Mouse (Mus musculus) hindbrain, embryonic 12.5 days (tissue): ENCODE results near the gene Gm9195. TPM values are rescaled to one million over a fixed set of nuclear protein-coding genes. Genes with fewer than 3 reads are reported as not detected.

Source experiments
- ATAC-seq: fragments of 200-750 bp; cut with Nextera tagmentation; 2 replicates; pipeline ENCODE4 v1.8.0; 2017; ENCODE audit warnings: moderate TSS enrichment; ENCODE audit not compliant: low FRiP score
- H3K27ac ChIP-seq: fragments of 300-500 bp; sonication (generic); 2 replicates; pipeline ENCODE4 v1.5.1; 2016; ENCODE audit warnings: mild to moderate bottlenecking
- H3K27me3 ChIP-seq: fragments of 300-500 bp; sonication (generic); 2 replicates; pipeline ENCODE4 v1.6.1; 2016; ENCODE audit warnings: mild to moderate bottlenecking
- H3K36me3 ChIP-seq: fragments of 300-500 bp; sonication (generic); 2 replicates; pipeline ENCODE4 v1.6.1; 2016; ENCODE audit warnings: mild to moderate bottlenecking
- H3K4me1 ChIP-seq: fragments of 300-500 bp; sonication (generic); 2 replicates; pipeline ENCODE4 v1.6.1; 2016
- H3K4me2 ChIP-seq: fragments of 300-500 bp; sonication (generic); replicated peaks from 2 replicates; pipeline ENCODE4 v1.6.1; 2016; ENCODE audit warnings: mild to moderate bottlenecking
- H3K4me3 ChIP-seq: fragments of 300-500 bp; sonication (generic); 2 replicates; pipeline ENCODE4 v1.5.1; 2016; ENCODE audit warnings: mild to moderate bottlenecking
- H3K9ac ChIP-seq: fragments of 300-500 bp; sonication (generic); 2 replicates; pipeline ENCODE4 v1.6.1; 2016; ENCODE audit warnings: mild to moderate bottlenecking, moderate library complexity
- H3K9me3 ChIP-seq: fragments of 300-500 bp; sonication (generic); replicated peaks from 2 replicates; pipeline ENCODE4 v1.6.1; 2016; ENCODE audit warnings: mild to moderate bottlenecking
- WGBS: fragments of 180-500 bp; shearing (Covaris S2); methylation state at CpG from one replicate; pipeline ENCODE4 v1.1.7; 2016; 5-methylcytosine and 5-hydroxymethylcytosine counted together
- polyA plus RNA-seq: library from polyadenylated mRNA; unstranded; fragments of >200 nt; fragmentation: Nextera tagmentation; extraction: Ambion mirVana; gene quantifications from 2 replicates; pipeline ENCODE4 v1.2.1, GENCODE M21; 2016

Gene Gm9195
- polyA plus RNA-seq, 1 experiment from 2014 or later = not detected

DNA sequence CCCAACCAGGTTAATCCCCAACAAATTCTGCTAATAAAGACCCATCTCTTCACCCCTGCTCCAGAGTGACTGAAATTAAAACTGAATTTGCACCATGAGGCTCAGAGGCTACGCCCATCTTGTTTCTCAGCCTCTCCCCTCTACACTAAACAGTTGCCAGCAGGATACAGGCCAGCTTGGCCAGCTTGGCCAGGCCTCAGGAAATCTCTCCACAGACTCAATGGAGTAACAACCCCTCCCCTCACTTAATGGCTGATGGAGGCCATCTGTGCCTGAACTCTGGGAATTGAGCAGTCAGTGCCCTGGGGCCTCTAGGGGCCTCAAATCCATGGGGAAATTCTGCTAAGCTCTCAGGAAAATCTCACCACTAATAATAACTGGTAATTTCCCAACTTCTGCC, 101.9 kb downstream of the Gm9195 start:
- Histone ChIP-seq H3K4me1 (0 out of 2 replicates have a peak, but pooled peaks cover 2% of the 10 kb centered on the region), H3K27ac (no peak overlapping the region), H3K27me3 (no peaks in the 10 kb centered on the region), H3K4me3 (no peak overlapping the region), H3K36me3 (no peaks in the 10 kb centered on the region), H3K4me2 (no peak overlapping the region), H3K9me3 (no peaks in the 10 kb centered on the region), H3K9ac (no peak overlapping the region)
- WGBS = 67% methylated on average over 1 of the region's 1 CpGs
- no peak for ATAC-seq

DNA sequence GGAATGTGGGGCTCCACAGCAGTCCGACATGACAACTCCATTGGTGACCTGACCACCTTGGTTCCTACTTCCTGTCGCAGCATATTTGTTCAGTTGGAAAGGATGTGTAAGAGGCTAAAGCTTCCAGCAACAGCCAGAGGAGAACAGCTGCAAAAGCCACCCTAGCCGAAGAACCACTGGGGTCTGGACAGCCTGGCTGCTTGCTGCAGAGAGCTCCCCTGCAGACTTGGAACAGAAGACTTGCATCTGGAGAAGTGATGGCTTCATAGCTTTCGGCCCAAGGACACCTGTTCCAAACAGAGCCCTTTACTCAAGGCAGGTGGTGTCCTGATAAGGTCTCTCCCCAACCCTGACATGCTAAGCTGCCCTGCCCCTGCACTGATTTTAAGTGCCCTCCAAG, 102.3 kb downstream of the Gm9195 start:
- Histone ChIP-seq H3K36me3 (no peaks in the 10 kb centered on the region), H3K4me3 (no peak overlapping the region), H3K27ac (no peak overlapping the region), H3K4me1 (0 out of 2 replicates have a peak, but pooled peaks cover 2% of the 10 kb centered on the region), H3K9me3 (no peaks in the 10 kb centered on the region), H3K27me3 (no peaks in the 10 kb centered on the region), H3K9ac (no peak overlapping the region), H3K4me2 (no peak overlapping the region)
- ATAC-seq = no peak
- 81% methylated on average over 4 of the region's 4 CpGs for WGBS

DNA sequence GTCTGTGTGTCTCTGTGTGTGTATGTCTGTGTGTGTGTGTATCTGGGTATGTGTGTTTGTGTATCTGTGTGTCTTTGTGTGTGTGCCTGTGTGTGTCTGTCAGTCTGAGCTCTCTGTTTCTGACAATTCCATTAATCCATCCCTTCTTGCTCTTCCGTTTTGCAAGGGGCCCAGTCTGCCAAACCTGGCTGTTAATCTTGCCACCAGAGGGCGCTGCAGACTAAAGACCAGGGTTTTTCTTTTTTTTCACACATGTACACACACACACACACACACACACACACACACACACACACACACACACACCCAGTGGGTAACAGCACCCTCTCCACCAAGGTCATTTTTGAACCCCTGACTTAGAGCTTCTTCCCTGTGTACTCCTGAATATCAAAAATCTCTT, 114.4 kb downstream of the Gm9195 start:
- Histone ChIP-seq H3K9ac (no peak overlapping the region), H3K9me3 (no peaks in the 10 kb centered on the region), H3K27me3 (no peaks in the 10 kb centered on the region), H3K4me2 (no peak overlapping the region), H3K4me1 (no peaks in the 10 kb centered on the region), H3K4me3 (no peak overlapping the region), H3K36me3 (no peaks in the 10 kb centered on the region), H3K27ac (no peak overlapping the region)
- no peak for ATAC-seq
- 11% methylated on average over 2 of the region's 2 CpGs for WGBS

Other genes starting within 250 kb of the Gm9195 start
- gene Fndc3a, start 218.2 kb upstream of the Gm9195 start, polyA plus RNA-seq = 46.9 and 49.8 TPM in 2 replicates